Mouse (Mus musculus) ES-Bruce4 (cell line): ENCODE results near the gene Wnt10b.

Experiments used
- CTCF ChIP-seq: IDR thresholded peaks from one replicate; pipeline ENCODE4 v1.8.1; 2011; ENCODE audit warnings: low read depth, low read length
- POLR2A ChIP-seq: IDR thresholded peaks from one replicate; pipeline ENCODE4 v1.8.1; 2011; ENCODE audit warnings: low read length; ENCODE audit not compliant: insufficient read depth

DNA sequence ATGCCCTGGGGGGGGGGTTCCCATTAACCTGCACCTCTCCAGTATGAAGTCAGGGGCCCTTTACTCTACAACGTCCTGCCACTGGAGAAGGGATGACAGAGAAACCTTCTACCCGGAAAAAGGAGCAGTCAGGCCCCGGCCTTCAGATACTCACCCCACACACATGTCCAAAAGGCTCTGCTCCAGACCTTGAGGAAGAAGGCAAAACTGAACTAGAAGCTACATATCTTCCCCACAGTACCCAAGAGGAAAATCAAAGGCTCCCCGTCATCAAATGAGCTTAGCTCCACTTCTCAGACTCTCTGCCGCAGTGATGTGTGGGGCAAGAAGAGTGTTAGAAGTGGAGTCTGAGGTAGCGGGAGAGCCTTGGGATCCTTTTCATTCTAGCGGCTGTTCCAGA lies 51.2 kb downstream of the Wnt10b start:
- no peak for TF ChIP-seq CTCF
- TF ChIP-seq POLR2A, result no peak
